Mouse (Mus musculus) kidney, adult 2 months (tissue): ENCODE data around the gene Olfr646. TPM values are rescaled to one million over a fixed set of nuclear protein-coding genes. Genes with fewer than 3 reads are reported as not detected.

ENCODE experiments used
- DNase-seq: peaks from one replicate; pipeline ENCODE4 v3.0.0; 2021
- H3K27ac ChIP-seq: fragments of 200-500 bp; 2 replicates; pipeline ENCODE4 v1.5.1; 2012; ENCODE audit warnings: low read depth, low read length, control low read depth, inconsistent platforms; ENCODE audit not compliant: insufficient read depth
- H3K27me3 ChIP-seq: fragments of 200-500 bp; replicated peaks from 2 replicates; pipeline ENCODE4 v1.6.1; 2012; ENCODE audit warnings: mild to moderate bottlenecking, moderate library complexity, low read length, inconsistent platforms; ENCODE audit not compliant: control insufficient read depth, insufficient read depth
- H3K36me3 ChIP-seq: fragments of 200-500 bp; 2 replicates; pipeline ENCODE4 v1.6.1; 2012; ENCODE audit warnings: mild to moderate bottlenecking, moderate library complexity, low read length, inconsistent platforms; ENCODE audit not compliant: control insufficient read depth, insufficient read depth
- H3K4me1 ChIP-seq: fragments of 200-500 bp; 2 replicates; pipeline ENCODE4 v1.6.1; 2011; ENCODE audit warnings: low read length; ENCODE audit not compliant: control insufficient read depth, insufficient read depth
- H3K4me3 ChIP-seq: fragments of 200-500 bp; 2 replicates; pipeline ENCODE4 v1.5.1; 2011; ENCODE audit warnings: mild to moderate bottlenecking, low read depth, low read length, control low read depth; ENCODE audit not compliant: insufficient read depth
- CTCF ChIP-seq: fragments of 200-500 bp; conservative IDR thresholded peaks from 2 replicates; pipeline ENCODE4 v1.5.1; 2011; ENCODE audit warnings: low read depth, mild to moderate bottlenecking, control low read depth, low read length, moderate library complexity, mixed read lengths; ENCODE audit not compliant: insufficient read depth, insufficient read length
- POLR2A ChIP-seq: fragments of 200-500 bp; IDR thresholded peaks from one replicate; pipeline ENCODE4 v1.6.1; 2011; ENCODE audit warnings: low read depth, low read length, control low read depth
- WGBS: fragments of 180-500 bp; shearing (Covaris S2); methylation state at CpG from one replicate; pipeline ENCODE4 v1.1.7; 2018; 5-methylcytosine and 5-hydroxymethylcytosine counted together
- polyA plus RNA-seq: library from polyadenylated mRNA; depleted of rRNA; stranded (reverse); fragments of >200 nt; gene quantifications from 2 replicates; pipeline ENCODE4 v1.2.3, GENCODE M21; 2012; rRNA removed

Gene Olfr646
- not detected in 2 replicates for polyA plus RNA-seq

GRCm38 (mm10) chr7:104104757-104104972 lies at the start of gene Olfr646:
Gene Olfr646 (plus strand): TSS chr7:104104873.
- Histone ChIP-seq H3K27me3 (no peaks in the 10 kb centered on the region), H3K4me1 (no peaks in the 10 kb centered on the region), H3K27ac (no peak within 1 kb of the TSS), H3K36me3 (no peaks in the 10 kb centered on the region), H3K4me3 (no peak within 1 kb of the TSS)
- TF ChIP-seq CTCF = no peak
- no peak for TF ChIP-seq POLR2A
- no peak for DNase-seq

DNA sequence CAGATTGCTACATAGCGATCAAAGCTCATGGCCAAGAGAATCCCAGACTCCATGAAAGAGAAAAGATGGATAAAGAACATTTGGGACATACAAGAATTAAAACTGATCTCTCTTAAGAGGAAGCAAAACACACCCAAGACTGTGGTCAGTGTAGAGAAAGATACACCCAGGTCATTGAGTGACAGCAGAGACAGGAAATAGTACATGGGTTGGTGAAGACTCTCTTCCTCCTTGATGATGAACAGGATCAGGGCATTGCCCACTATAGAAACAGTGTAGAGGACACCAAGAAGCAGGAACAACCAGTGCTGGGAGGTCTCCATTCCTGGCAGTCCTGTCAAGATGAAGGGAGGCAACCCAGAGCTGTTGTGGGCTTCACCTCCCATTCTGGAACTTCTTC lies 45.5 kb upstream of the Olfr646 start:
- Histone ChIP-seq H3K4me3 (no peak overlapping the region), H3K4me1 (no peaks in the 10 kb centered on the region), H3K27ac (no peak overlapping the region), H3K36me3 (no peaks in the 10 kb centered on the region), H3K27me3 (no peaks in the 10 kb centered on the region)
- DNase-seq = no peak
- no peak for TF ChIP-seq CTCF
- no peak for TF ChIP-seq POLR2A
- WGBS = 89% methylated on average over 1 of the region's 1 CpGs

DNA sequence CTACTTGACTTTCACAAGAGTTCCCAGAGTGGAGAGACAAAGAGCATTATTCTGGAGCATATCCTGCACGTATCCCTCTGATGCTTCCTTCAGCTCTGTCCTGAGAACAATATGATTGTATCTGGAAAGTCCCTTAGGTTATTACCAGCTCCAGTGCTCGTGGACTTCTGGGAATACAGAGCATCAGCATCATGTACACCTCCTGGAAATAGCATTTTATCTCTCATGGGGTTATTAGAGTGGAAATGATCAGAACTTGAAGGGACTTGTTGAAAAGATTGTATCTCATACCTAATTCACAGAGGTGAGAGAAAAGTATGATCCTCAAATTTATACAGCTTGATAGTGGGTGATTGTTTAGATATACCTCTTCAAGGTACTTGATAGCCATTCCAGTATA lies 43.3 kb upstream of the Olfr646 start, which contains the start of gene 4930516K23Rik:
Gene 4930516K23Rik, minus strand, starts transcription at position 101 of the 400 bp plus-strand sequence.
- no peak for DNase-seq
- H3K4me1 ChIP-seq = no peaks in the 10 kb centered on the region
- no peak within 1 kb of the TSS for H3K27ac ChIP-seq
- WGBS = 47% methylated on average over 2 of the region's 2 CpGs
- H3K4me3 ChIP-seq = no peak within 1 kb of the TSS
- H3K27me3 ChIP-seq = no peaks in the 10 kb centered on the region
- H3K36me3 ChIP-seq = no peaks in the 10 kb centered on the region
- TF ChIP-seq POLR2A (no peak), CTCF (no peak)

DNA sequence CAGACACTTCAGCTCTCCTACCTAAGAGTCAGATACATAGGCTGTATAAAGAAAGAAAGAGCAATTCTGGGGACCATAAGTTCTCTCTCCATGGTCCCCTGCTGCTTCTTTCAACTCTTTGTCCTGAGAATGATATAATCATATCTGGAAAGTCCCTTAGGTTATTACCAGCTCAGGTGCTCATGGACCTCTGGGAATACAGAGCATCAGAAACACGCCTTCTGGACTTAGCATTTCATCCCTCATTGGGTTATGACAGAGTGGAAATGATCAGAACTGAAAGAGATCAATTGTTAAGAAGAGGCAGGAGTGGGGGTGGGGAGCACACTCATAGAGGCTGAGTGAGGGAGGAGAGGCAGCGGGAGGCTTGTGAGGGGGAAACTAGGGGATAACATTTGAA lies 32.9 kb upstream of the Olfr646 start, which contains the start of gene Olfr644:
Gene Olfr644, minus strand, starts transcription at position 101 of the 400 bp plus-strand sequence.
- TF ChIP-seq POLR2A (no peak), CTCF (no peak)
- 62% methylated on average over 2 of the region's 2 CpGs for WGBS
- no peaks in the 10 kb centered on the region for H3K36me3 ChIP-seq

DNA sequence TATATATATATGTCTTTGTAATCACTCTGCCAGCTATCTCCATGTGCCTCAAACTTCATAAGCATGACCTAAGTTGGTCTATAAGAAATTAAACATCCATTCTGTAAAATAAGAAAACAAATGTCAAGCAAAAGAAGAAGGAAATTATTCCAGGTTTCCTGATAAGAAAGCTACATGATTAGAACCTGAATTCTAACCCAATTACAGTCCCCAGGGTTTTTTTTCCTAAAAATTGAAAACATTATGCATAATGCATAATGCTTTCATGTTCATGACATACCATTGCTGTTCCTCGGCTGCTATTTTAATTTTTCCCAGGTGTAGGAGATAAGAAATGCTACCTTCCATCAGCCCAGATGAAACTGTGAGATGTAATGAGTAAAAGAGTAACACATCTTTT lies 19.3 kb upstream of the Olfr646 start, which contains the start of gene Olfr645:
Gene Olfr645, minus strand, starts transcription at position 101 of the 400 bp plus-strand sequence.
- DNase-seq = no peak
- Histone ChIP-seq H3K27me3 (no peaks in the 10 kb centered on the region), H3K27ac (no peak within 1 kb of the TSS), H3K4me1 (no peaks in the 10 kb centered on the region), H3K36me3 (no peaks in the 10 kb centered on the region), H3K4me3 (no peak within 1 kb of the TSS)
- TF ChIP-seq CTCF (no peak), POLR2A (no peak)
- WGBS = 81% methylated on average over 1 of the region's 1 CpGs

More for the DNA sequence above, 32.9 kb upstream of the Olfr646 start, which contains the start of gene Olfr644:
- DNase-seq = no peak
- no peak within 1 kb of the TSS for H3K27ac ChIP-seq
- no peaks in the 10 kb centered on the region for H3K27me3 ChIP-seq
- no peak within 1 kb of the TSS for H3K4me3 ChIP-seq
- no peaks in the 10 kb centered on the region for H3K4me1 ChIP-seq

DNA sequence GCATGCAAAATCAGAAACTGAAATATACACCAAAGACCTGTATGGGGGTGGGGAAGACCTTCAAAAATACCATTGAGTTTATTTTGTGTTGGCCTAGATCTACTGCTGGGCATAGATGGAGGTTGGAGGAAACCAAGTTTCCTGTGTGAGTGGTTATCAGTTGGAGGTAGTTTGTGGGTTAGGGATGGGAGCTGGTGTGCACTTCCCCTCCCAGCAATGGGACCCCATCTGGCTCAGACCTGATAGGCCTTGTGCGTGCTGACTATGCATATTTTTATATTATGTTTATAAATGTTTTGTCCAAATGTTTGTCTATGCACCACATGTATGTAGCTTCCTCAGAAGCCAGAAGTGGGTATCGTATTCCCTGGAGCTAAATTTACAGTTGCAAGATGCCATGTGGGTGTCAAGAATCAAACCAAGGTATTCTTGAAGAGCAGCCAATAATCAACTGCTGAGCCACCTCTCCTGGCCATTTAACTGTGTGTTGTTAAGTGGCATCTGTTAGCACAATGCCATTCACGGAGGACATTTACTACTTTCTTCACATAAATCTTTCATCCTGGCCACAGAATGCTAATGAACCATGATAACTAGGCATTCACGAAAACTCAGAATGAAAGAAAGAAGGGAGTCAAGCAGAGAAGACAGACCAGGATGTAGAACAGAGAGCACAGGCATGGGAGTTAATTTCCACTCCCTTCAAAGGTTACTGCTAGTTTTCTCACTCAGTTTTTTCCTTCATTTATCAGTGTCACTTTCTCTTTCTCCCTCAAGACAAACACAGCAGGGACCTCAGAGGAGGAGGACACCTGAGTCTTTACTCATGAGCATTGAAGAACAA lies 538 bp upstream of the Olfr646 start:
- TF ChIP-seq POLR2A (no peak), CTCF (no peak)
- Histone ChIP-seq H3K36me3 (no peaks in the 10 kb centered on the region), H3K27me3 (no peaks in the 10 kb centered on the region), H3K4me3 (no peak overlapping the region), H3K27ac (no peak overlapping the region), H3K4me1 (no peaks in the 10 kb centered on the region)
- DNase-seq = no peak
- 26% methylated on average over 4 of the region's 4 CpGs for WGBS

GRCm38 (mm10) chr7:104129726-104130125 lies 25.1 kb downstream of the Olfr646 start, which contains the start of gene Ubqln5:
Gene Ubqln5 (minus strand): TSS chr7:104129826.
- no peak for TF ChIP-seq CTCF
- no peak for TF ChIP-seq POLR2A
- Histone ChIP-seq H3K27me3 (no peaks in the 10 kb centered on the region), H3K36me3 (no peaks in the 10 kb centered on the region), H3K4me3 (no peak within 1 kb of the TSS), H3K27ac (no peak within 1 kb of the TSS), H3K4me1 (no peaks in the 10 kb centered on the region)
- no peak for DNase-seq
- 87% methylated on average over 5 of the region's 5 CpGs for WGBS

- 86% methylated on average over 5 of the region's 5 CpGs for WGBS
- no peaks in the 10 kb centered on the region for H3K27me3 ChIP-seq
- TF ChIP-seq CTCF = no peak
- TF ChIP-seq POLR2A = no peak
- no peak for DNase-seq
- H3K36me3 ChIP-seq = no peaks in the 10 kb centered on the region
- H3K27ac ChIP-seq = no peak within 1 kb of the TSS
- H3K4me3 ChIP-seq = no peak within 1 kb of the TSS
- no peaks in the 10 kb centered on the region for H3K4me1 ChIP-seq
These were observed 32.6 kb downstream of the Olfr646 start, which contains the start of gene Olfr643 for GRCm38 (mm10) chr7:104137305-104137704. Gene Olfr643 (minus strand): TSS chr7:104137405.
